Mouse (Mus musculus): ENCODE results near the gene Gm49325.

DNA sequence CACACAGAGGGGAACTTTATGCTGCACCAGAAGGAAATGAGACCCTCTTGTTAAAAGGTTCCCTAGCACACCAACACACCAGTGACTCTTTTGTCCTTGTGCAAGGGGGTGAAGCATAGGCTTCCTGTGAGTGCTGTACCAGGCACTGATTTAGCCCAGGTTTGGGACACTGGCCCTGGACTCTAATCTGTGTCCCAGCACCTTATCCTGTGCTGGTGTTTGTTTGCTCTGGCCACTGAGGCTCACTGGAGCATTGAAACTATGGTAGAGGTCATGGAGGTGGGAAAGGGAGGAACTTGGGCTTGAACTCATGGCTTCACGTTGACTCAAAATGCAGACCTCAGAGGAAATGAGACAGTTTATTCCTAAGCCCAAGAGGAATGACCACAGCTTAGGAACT lies 32.8 kb upstream of the Gm49325 start:
- no peak for TF ChIP-seq CTCF (IDR thresholded peaks at IDR 0.05; ENCODE audit: low read depth, low read length)
- TF ChIP-seq GATA2 (IDR thresholded peaks at IDR 0.05; ENCODE audit: borderline replicate concordance, low read depth, low read length), result no peak
- TF ChIP-seq TAL1 (conservative IDR thresholded peaks at IDR 0.05; ENCODE audit: low read depth, low read length), result no peak
- TF ChIP-seq POLR2AphosphoS5 (IDR thresholded peaks at IDR 0.05; ENCODE audit: insufficient replicate concordance, low read depth, low read length), result no peak

Data from G1E (cell line).